Mouse (Mus musculus): ENCODE data around the gene Chst1. TPM values are rescaled to one million over a fixed set of nuclear protein-coding genes. Genes with fewer than 3 reads are reported as not detected.

Gene Chst1
- 12.9 TPM for polyA plus RNA-seq (2014; fragmentation: Illumina TruSeq; extraction: RNeasy Lipid Tissue Mini Kit (QIAGEN cat#74804); ENCODE audit: insufficient read depth, low read depth, low replicate concordance)

DNA sequence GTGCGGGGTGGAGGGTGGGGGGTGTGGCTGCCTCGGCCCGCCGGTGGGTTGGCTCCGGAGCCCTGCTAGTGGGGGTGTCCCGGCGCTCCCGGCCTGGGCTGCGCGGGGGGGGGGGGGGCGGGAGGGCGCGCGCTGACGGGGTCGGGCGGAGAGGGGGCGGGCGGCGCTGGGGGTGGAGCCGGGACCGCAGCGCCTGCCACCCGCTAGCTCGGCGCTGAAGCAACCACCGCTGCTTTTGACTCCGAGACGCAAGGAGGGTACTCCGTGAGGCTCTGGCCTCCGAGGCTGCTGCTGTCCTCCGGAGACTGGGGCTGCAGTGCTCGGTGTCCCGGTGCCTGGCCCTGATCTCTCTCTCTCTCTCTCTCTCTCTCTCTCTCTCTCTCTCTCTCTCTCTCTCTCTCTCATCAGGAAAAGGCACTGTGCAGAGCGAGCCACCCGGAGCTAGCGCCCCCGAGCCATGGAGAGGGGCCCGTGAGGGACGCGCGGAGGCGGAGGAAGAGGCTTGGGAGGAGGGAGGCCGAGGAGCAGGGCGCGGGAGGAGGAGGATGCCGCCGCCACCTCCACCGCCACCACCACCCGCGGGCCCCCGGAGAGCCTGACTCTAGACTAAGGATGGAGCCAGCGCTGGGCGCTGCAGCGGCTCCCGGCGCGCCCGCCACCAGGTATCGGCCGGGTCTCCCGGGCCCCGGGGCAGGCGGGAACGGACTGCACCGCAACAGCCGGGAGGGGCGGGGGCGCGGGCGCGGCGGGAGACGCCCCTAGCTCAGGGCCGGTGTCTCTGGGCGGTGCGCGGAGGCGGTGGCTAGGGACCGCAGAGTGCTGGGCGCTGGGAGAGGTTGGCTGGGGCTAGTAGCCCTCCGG, at the start of gene Chst1:
Chst1 (plus strand) TSS at position 221 of the 861 bp plus-strand sequence.

Other genes starting within 250 kb of the Chst1 start
- gene Pex16, start 225.0 kb upstream of the Chst1 start, polyA plus RNA-seq (2014; fragmentation: Illumina TruSeq; extraction: RNeasy Lipid Tissue Mini Kit (QIAGEN cat#74804); ENCODE audit: insufficient read depth, low read depth, low replicate concordance) = 23.4 TPM
- 3.3 TPM for gene Large2, start 224.8 kb upstream of the Chst1 start, polyA plus RNA-seq (2014; fragmentation: Illumina TruSeq; extraction: RNeasy Lipid Tissue Mini Kit (QIAGEN cat#74804); ENCODE audit: insufficient read depth, low read depth, low replicate concordance)
- gene 1700029I15Rik, start 217.2 kb upstream of the Chst1 start, polyA plus RNA-seq (2014; fragmentation: Illumina TruSeq; extraction: RNeasy Lipid Tissue Mini Kit (QIAGEN cat#74804); ENCODE audit: insufficient read depth, low read depth, low replicate concordance) = 3.0 TPM
- gene Mapk8ip1, start 198.4 kb upstream of the Chst1 start, polyA plus RNA-seq (2014; fragmentation: Illumina TruSeq; extraction: RNeasy Lipid Tissue Mini Kit (QIAGEN cat#74804); ENCODE audit: insufficient read depth, low read depth, low replicate concordance) = 7.3 TPM
- gene Cry2, start 165.7 kb upstream of the Chst1 start, polyA plus RNA-seq (2014; fragmentation: Illumina TruSeq; extraction: RNeasy Lipid Tissue Mini Kit (QIAGEN cat#74804); ENCODE audit: insufficient read depth, low read depth, low replicate concordance) = 13.6 TPM
- gene Slc35c1, start 139.2 kb upstream of the Chst1 start, polyA plus RNA-seq (2014; fragmentation: Illumina TruSeq; extraction: RNeasy Lipid Tissue Mini Kit (QIAGEN cat#74804); ENCODE audit: insufficient read depth, low read depth, low replicate concordance) = 11.2 TPM

Measured in lung, adult 10 weeks (tissue).